Mouse (Mus musculus) hindbrain, embryonic 10.5 days (tissue): Measurements from ENCODE around the gene Slc15a2. TPM values are rescaled to one million over a fixed set of nuclear protein-coding genes. Genes with fewer than 3 reads are reported as not detected.

Experiments
- DNase-seq: peaks from one replicate; pipeline ENCODE4 v3.0.0-alpha.2; 2017; ENCODE audit warnings: low spot score
- H3K27ac ChIP-seq: fragments of 300-500 bp; sonication (generic); 2 replicates; pipeline ENCODE4 v1.5.1; 2016; ENCODE audit warnings: mild to moderate bottlenecking, moderate library complexity
- H3K27me3 ChIP-seq: fragments of 300-500 bp; sonication (generic); 2 replicates; pipeline ENCODE4 v1.6.1; 2016; ENCODE audit warnings: mild to moderate bottlenecking; ENCODE audit not compliant: poor library complexity, insufficient read depth, severe bottlenecking
- H3K36me3 ChIP-seq: fragments of 300-500 bp; sonication (generic); 2 replicates; pipeline ENCODE4 v1.6.1; 2016; ENCODE audit warnings: mild to moderate bottlenecking, moderate library complexity
- H3K4me1 ChIP-seq: fragments of 300-500 bp; sonication (generic); replicated peaks from 2 replicates; pipeline ENCODE4 v1.6.1; 2016; ENCODE audit warnings: mild to moderate bottlenecking
- H3K4me3 ChIP-seq: fragments of 300-500 bp; sonication (generic); 2 replicates; pipeline ENCODE4 v1.5.1; 2016; ENCODE audit warnings: mild to moderate bottlenecking, moderate library complexity
- H3K9me3 ChIP-seq: fragments of 300-500 bp; sonication (generic); 2 replicates; pipeline ENCODE4 v1.6.1; 2016; ENCODE audit warnings: mild to moderate bottlenecking, moderate library complexity
- WGBS: fragments of 180-500 bp; shearing (Covaris S2); methylation state at CpG from one replicate; pipeline ENCODE4 v1.1.7; 2016; 5-methylcytosine and 5-hydroxymethylcytosine counted together
- polyA plus RNA-seq: library from polyadenylated mRNA; unstranded; fragments of >200 nt; fragmentation: Nextera tagmentation; extraction: Ambion mirVana; gene quantifications from 2 replicates; pipeline ENCODE4 v1.2.1, GENCODE M21; 2016

Gene Slc15a2
- polyA plus RNA-seq, 1 experiment from 2014 or later, result 1.8 TPM

GRCm38 (mm10) chr16:36743580-36743979 is 41.2 kb downstream of the Slc15a2 start:
- H3K27ac ChIP-seq, result no peak overlapping the region
- H3K27me3 ChIP-seq, result no peaks in the 10 kb centered on the region
- H3K4me1 ChIP-seq, result no peaks in the 10 kb centered on the region
- no peak for DNase-seq
- 86% methylated on average over 8 of the region's 8 CpGs for WGBS
- no peaks in the 10 kb centered on the region for H3K9me3 ChIP-seq
- no peak overlapping the region for H3K4me3 ChIP-seq
- no peaks in the 10 kb centered on the region for H3K36me3 ChIP-seq

- Histone ChIP-seq H3K9me3 (no peaks in the 10 kb centered on the region), H3K4me1 (no peaks in the 10 kb centered on the region), H3K36me3 (no peaks in the 10 kb centered on the region), H3K27ac (no peak overlapping the region), H3K27me3 (no peaks in the 10 kb centered on the region), H3K4me3 (no peak overlapping the region)
- no peak for DNase-seq
- 65% methylated on average over 4 of the region's 4 CpGs for WGBS
These were observed 45.3 kb downstream of the Slc15a2 start for GRCm38 (mm10) chr16:36739404-36739930.

DNA sequence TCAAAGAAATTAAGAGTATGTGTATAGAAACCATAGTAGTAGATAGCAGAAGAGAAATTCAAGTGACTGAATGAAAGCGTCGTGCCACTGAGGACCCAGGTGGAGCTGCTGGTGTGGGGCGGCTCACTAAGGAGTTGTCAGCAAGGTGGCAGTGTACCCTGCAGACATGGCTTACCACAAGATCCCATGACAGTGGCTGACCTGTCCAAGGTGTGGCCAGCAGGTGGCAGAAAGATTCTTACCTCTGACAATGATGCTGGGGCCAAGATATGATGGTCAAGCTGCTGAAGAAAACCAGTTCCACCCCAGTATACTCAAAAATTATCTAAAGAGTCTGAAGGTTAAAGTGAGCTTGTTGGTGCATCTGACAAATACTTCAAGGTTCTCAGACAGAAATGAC is 49.3 kb downstream of the Slc15a2 start:
- 90% methylated on average over 3 of the region's 3 CpGs for WGBS
- Histone ChIP-seq H3K4me3 (no peak overlapping the region), H3K9me3 (no peaks in the 10 kb centered on the region), H3K36me3 (no peaks in the 10 kb centered on the region), H3K4me1 (no peaks in the 10 kb centered on the region), H3K27me3 (no peaks in the 10 kb centered on the region), H3K27ac (no peak overlapping the region)
- no peak for DNase-seq

DNA sequence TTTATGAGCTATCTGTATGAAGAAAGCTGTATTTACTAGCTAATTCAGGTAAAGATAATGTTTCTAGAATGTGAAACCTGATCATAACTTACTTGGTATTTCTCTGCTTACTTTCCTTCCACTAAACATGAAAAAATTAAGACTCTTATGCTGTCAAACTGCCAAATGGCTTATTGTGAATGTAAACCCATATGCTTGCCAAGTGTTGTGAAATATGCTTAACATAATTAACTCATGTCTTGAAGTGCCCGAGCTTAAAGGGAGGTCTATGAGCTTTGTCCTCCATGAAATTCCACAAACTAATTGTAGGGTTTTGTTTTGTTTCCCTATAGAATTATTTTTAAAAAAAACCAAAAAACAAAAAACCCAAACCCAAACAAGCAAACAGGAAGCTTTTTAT is 50.9 kb downstream of the Slc15a2 start:
- H3K4me1 ChIP-seq, result no peaks in the 10 kb centered on the region
- no peaks in the 10 kb centered on the region for H3K36me3 ChIP-seq
- no peaks in the 10 kb centered on the region for H3K9me3 ChIP-seq
- 85% methylated on average over 1 of the region's 1 CpGs for WGBS
- H3K27ac ChIP-seq, result no peak overlapping the region
- H3K4me3 ChIP-seq, result no peak overlapping the region
- no peak for DNase-seq
- H3K27me3 ChIP-seq, result no peaks in the 10 kb centered on the region

DNA sequence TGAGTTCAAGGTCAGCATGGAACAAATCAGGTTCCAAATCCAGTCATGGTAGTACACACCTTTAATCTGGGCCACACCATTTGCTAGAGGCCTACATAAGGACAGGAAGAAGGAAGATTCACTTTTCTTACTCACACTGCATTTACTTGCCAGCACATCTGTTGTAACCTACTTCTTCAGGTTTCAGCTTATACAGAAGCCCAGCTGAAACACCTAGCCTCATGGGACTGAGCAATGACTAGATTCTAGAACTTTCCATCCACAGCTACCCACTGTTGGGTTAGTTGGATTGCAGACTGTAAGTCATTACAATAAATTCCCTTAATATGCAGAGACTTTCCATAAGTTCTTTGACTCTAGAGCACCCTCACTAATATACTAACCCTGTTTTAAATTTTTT is 52.2 kb downstream of the Slc15a2 start:
- Histone ChIP-seq H3K36me3 (no peaks in the 10 kb centered on the region), H3K4me3 (no peak overlapping the region), H3K4me1 (no peaks in the 10 kb centered on the region), H3K9me3 (no peaks in the 10 kb centered on the region), H3K27ac (no peak overlapping the region), H3K27me3 (no peaks in the 10 kb centered on the region)
- DNase-seq, result no peak

GRCm38 (mm10) chr16:36728959-36729358 is 55.8 kb downstream of the Slc15a2 start:
- DNase-seq, result no peak
- H3K4me1 ChIP-seq, result no peaks in the 10 kb centered on the region
- H3K9me3 ChIP-seq, result no peaks in the 10 kb centered on the region
- H3K27me3 ChIP-seq, result no peaks in the 10 kb centered on the region
- 82% methylated on average over 2 of the region's 2 CpGs for WGBS
- no peaks in the 10 kb centered on the region for H3K36me3 ChIP-seq
- H3K4me3 ChIP-seq, result no peak overlapping the region
- H3K27ac ChIP-seq, result no peak overlapping the region

GRCm38 (mm10) chr16:36723880-36724443 is 60.8 kb downstream of the Slc15a2 start:
- Histone ChIP-seq H3K36me3 (no peaks in the 10 kb centered on the region), H3K4me3 (no peak overlapping the region), H3K9me3 (no peaks in the 10 kb centered on the region), H3K4me1 (peaks cover 12% of the 10 kb centered on the region; the same call in 1 of the 2 replicates), H3K27me3 (peaks cover 6% of the 10 kb centered on the region; the same call in 1 of the 2 replicates), H3K27ac (no peak overlapping the region)
- DNase-seq, result no peak
- 74% methylated on average over 3 of the region's 3 CpGs for WGBS

GRCm38 (mm10) chr16:36722739-36723138 is 62.0 kb downstream of the Slc15a2 start:
- H3K27me3 ChIP-seq, result peaks cover 6% of the 10 kb centered on the region; the same call in 1 of the 2 replicates
- H3K4me3 ChIP-seq, result no peak overlapping the region
- no peaks in the 10 kb centered on the region for H3K9me3 ChIP-seq
- no peak overlapping the region for H3K27ac ChIP-seq
- no peaks in the 10 kb centered on the region for H3K36me3 ChIP-seq
- WGBS, result 19% methylated on average over 4 of the region's 4 CpGs
- DNase-seq, result no peak
- peaks cover 12% of the 10 kb centered on the region; the same call in 1 of the 2 replicates for H3K4me1 ChIP-seq

DNA sequence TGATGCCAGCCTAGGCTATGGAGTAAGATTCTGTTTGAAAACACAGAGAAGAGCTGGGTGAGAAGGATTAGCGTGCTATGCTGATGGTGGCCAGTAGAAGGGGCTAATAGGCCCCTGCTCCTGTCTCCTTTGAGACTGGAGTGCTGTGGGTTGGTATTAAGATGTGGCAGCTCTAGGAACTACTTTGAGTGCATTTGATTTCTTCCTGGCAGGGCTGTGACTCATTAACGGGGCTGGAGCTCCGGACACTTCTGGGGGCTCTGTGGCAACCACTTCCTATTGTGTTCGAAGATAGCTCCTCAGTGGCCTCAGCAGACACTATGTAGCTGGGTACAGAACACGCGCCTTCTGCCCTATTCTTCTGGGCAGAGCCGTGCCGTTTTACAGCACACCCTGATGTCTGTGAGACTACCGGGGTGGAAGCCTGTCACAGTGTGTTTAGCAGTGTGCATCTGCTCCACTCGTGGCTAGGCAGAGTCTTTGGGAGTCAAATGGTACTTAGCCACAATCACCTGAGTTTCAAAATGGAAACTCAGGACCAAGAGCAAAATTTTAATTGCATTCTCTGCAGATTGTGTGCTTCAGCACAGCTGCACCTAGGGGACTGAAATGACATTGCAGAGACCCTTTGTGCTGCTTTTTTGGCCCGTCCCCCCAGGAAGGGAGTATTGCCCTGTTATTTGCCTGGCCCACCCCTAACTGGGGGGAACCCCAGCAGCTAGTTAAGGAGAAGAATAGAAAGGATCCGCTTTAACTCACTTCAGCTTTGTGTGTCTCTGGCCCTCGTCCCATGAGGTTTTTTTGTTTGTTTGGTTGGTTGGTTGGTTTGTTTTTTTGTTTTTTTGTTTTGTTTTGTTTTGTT is 64.3 kb downstream of the Slc15a2 start:
- Histone ChIP-seq H3K4me3 (no peak overlapping the region), H3K4me1 (peaks cover 12% of the 10 kb centered on the region; the same call in 1 of the 2 replicates), H3K36me3 (no peaks in the 10 kb centered on the region), H3K9me3 (no peaks in the 10 kb centered on the region), H3K27ac (no peak overlapping the region), H3K27me3 (peaks cover 6% of the 10 kb centered on the region; the same call in 1 of the 2 replicates)
- 66% methylated on average over 13 of the region's 13 CpGs for WGBS
- DNase-seq, result no peak

DNA sequence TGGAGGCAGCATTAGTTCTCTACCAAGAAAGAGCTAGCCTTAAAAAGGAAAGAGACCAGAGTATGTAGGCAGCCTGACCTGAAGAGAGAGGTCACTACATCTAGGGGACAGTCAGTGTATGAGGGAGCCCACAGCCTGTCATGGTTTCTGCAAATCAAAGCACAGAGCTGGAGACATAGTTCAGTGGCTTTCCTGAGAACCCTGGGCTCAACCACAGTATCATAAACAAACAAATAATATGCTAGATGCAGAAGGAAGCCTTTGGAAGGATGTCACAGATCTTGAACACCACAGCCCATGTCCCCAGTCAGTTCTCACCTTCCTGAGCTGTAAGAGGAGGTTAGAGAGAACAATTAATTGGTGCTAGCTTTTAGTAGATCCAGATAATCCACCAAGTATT is 66.1 kb downstream of the Slc15a2 start:
- H3K4me3 ChIP-seq, result no peak overlapping the region
- no peak for DNase-seq
- peaks cover 12% of the 10 kb centered on the region; the same call in 1 of the 2 replicates for H3K4me1 ChIP-seq
- peaks cover 6% of the 10 kb centered on the region; the same call in 1 of the 2 replicates for H3K27me3 ChIP-seq
- H3K27ac ChIP-seq, result no peak overlapping the region
- H3K36me3 ChIP-seq, result no peaks in the 10 kb centered on the region
- H3K9me3 ChIP-seq, result no peaks in the 10 kb centered on the region

- Histone ChIP-seq H3K4me1 (peaks cover 8% of the 10 kb centered on the region; the same call in 1 of the 2 replicates), H3K27me3 (peaks cover 6% of the 10 kb centered on the region; the same call in 1 of the 2 replicates), H3K36me3 (no peaks in the 10 kb centered on the region), H3K27ac (no peak overlapping the region), H3K9me3 (no peaks in the 10 kb centered on the region), H3K4me3 (no peak overlapping the region)
- 88% methylated on average over 4 of the region's 4 CpGs for whole genome bisulfite sequencing
- no peak for DNase-seq
These were observed 67.3 kb downstream of the Slc15a2 start for GRCm38 (mm10) chr16:36717481-36717880.

DNA sequence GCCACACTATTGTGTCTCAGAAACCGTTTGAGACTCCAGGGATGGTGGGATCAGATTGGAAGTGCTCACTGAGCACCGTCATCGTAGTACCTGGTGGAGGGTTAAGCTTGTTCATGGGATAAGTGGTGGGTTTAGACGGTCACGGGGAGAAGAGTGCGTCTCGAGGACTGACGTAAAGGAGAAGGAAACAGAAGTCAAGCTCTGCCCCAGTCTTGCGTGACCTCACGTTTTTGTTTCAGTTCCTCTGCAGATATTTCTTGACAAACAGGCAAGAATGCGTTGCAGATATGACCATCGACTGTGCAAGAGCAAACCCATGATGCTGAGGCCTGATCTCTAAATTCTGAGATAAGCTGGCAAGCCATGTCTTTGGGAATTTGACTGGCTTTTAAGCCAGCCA is 73.0 kb downstream of the Slc15a2 start:
- H3K4me3 ChIP-seq, result no peak overlapping the region
- no peak for DNase-seq
- 0 out of 2 replicates have a peak, but pooled peaks cover 4% of the 10 kb centered on the region for H3K4me1 ChIP-seq
- H3K9me3 ChIP-seq, result no peaks in the 10 kb centered on the region
- H3K36me3 ChIP-seq, result no peaks in the 10 kb centered on the region
- no peaks in the 10 kb centered on the region for H3K27me3 ChIP-seq
- H3K27ac ChIP-seq, result no peak overlapping the region
- WGBS, result 92% methylated on average over 12 of the region's 12 CpGs

GRCm38 (mm10) chr16:36710794-36711193 is 74.0 kb downstream of the Slc15a2 start:
- WGBS, result 86% methylated on average over 2 of the region's 2 CpGs
- Histone ChIP-seq H3K9me3 (no peaks in the 10 kb centered on the region), H3K27ac (no peak overlapping the region), H3K27me3 (no peaks in the 10 kb centered on the region), H3K36me3 (no peaks in the 10 kb centered on the region), H3K4me1 (0 out of 2 replicates have a peak, but pooled peaks cover 4% of the 10 kb centered on the region), H3K4me3 (no peak overlapping the region)
- no peak for DNase-seq
